In genomic region chr12:87279350-87279749, GRCm38 (mm10) we compare ENCODE assay signal across 1 mouse cellular context.
TF ChIP-seq lines count a peak whose summit lies in the region.

No protein-coding gene starts in this region.

TF ChIP-seq in ES-E14, 5 proteins besides CTCF, POLR2A, EP300 and RAD21:
- TF ChIP-seq ZNF384 (IDR thresholded peaks at IDR 0.05; ENCODE audit: low read depth, low read length), result no peak
- TF ChIP-seq MAFK (IDR thresholded peaks at IDR 0.05; ENCODE audit: insufficient read depth, low read depth, low read length), result no peak
- no peak for TF ChIP-seq HCFC1 (IDR thresholded peaks at IDR 0.05; ENCODE audit: borderline replicate concordance, insufficient read depth, low read length)
- TF ChIP-seq CHD2 (IDR thresholded peaks at IDR 0.05; ENCODE audit: low read depth, low read length), result no peak
- no peak for TF ChIP-seq ZC3H11A (IDR thresholded peaks at IDR 0.05; ENCODE audit: borderline replicate concordance, low read depth, low read length)
TF ChIP-seq in ES-E14: peak in this region for 0.
